Mouse (Mus musculus) stomach, embryonic 15.5 days (tissue): Measurements from ENCODE around the gene Rbm4b. TPM values are rescaled to one million over a fixed set of nuclear protein-coding genes. Genes with fewer than 3 reads are reported as not detected.

Experiments
- ATAC-seq: fragments of 200-750 bp; cut with Nextera tagmentation; 2 replicates; pipeline ENCODE4 v1.8.0; 2017; ENCODE audit warnings: low read depth, moderate number of reproducible peaks, moderate TSS enrichment; ENCODE audit not compliant: insufficient read depth, low FRiP score
- H3K27ac ChIP-seq: fragments of 300-500 bp; sonication (generic); 2 replicates; pipeline ENCODE4 v1.5.1; 2015; ENCODE audit warnings: mild to moderate bottlenecking, inconsistent platforms
- H3K27me3 ChIP-seq: fragments of 300-500 bp; sonication (generic); replicated peaks from 2 replicates; pipeline ENCODE4 v1.6.1; 2015; ENCODE audit warnings: inconsistent platforms
- H3K36me3 ChIP-seq: fragments of 300-500 bp; sonication (generic); 2 replicates; pipeline ENCODE4 v1.6.1; 2015; ENCODE audit warnings: inconsistent platforms
- H3K4me1 ChIP-seq: fragments of 300-500 bp; sonication (generic); 2 replicates; pipeline ENCODE4 v1.6.1; 2015; ENCODE audit warnings: inconsistent platforms
- H3K4me2 ChIP-seq: fragments of 300-500 bp; sonication (generic); 2 replicates; pipeline ENCODE4 v1.6.1; 2015; ENCODE audit warnings: mild to moderate bottlenecking, inconsistent platforms
- H3K4me3 ChIP-seq: fragments of 300-500 bp; sonication (generic); replicated peaks from 2 replicates; pipeline ENCODE4 v1.5.1; 2015; ENCODE audit warnings: inconsistent platforms
- H3K9ac ChIP-seq: fragments of 300-500 bp; sonication (generic); 2 replicates; pipeline ENCODE4 v1.6.1; 2015; ENCODE audit warnings: inconsistent platforms
- H3K9me3 ChIP-seq: fragments of 300-500 bp; sonication (generic); 2 replicates; pipeline ENCODE4 v1.6.1; 2016; ENCODE audit warnings: inconsistent platforms
- WGBS: fragments of 180-500 bp; shearing (Covaris S2); methylation state at CpG from one replicate; pipeline ENCODE4 v1.1.7; 2015; 5-methylcytosine and 5-hydroxymethylcytosine counted together
- polyA plus RNA-seq: library from polyadenylated mRNA; unstranded; fragments of >200 nt; fragmentation: Nextera tagmentation; extraction: Ambion mirVana; gene quantifications from 2 replicates; pipeline ENCODE4 v1.2.1, GENCODE M21; 2015

Rbm4b gene
- polyA plus RNA-seq, 1 experiment from 2014 or later, result 59.7 TPM

- no peak overlapping the region for H3K4me3 ChIP-seq
- no peak for ATAC-seq
- WGBS, result 90% methylated on average over 2 of the region's 2 CpGs
- H3K36me3 ChIP-seq, result peaks cover 56% of the 10 kb centered on the region
- no peaks in the 10 kb centered on the region for H3K27me3 ChIP-seq
- H3K27ac ChIP-seq, result no peak overlapping the region
- H3K4me1 ChIP-seq, result peaks cover 7% of the 10 kb centered on the region; the same call in 1 of the 2 replicates
- no peak overlapping the region for H3K9ac ChIP-seq
- H3K9me3 ChIP-seq, result no peaks in the 10 kb centered on the region
- H3K4me2 ChIP-seq, result no peak overlapping the region
These were observed 30.0 kb downstream of the Rbm4b start for GRCm38 (mm10) chr19:4786313-4786712.

- Histone ChIP-seq H3K27me3 (no peaks in the 10 kb centered on the region), H3K9me3 (no peaks in the 10 kb centered on the region), H3K27ac (peak overlapping the region; percentile 91), H3K36me3 (peaks cover 25% of the 10 kb centered on the region), H3K4me1 (peaks cover 10% of the 10 kb centered on the region), H3K4me2 (peak overlapping the region; percentile 68), H3K9ac (peak overlapping the region; percentile 73), H3K4me3 (peak overlapping the region; percentile 80)
- 1% methylated on average over 16 of the region's 16 CpGs for WGBS
- peak; percentile 44; the same call in 1 of the 2 replicates for ATAC-seq
These were observed 37.1 kb downstream of the Rbm4b start for GRCm38 (mm10) chr19:4793281-4793830.

- H3K4me3 ChIP-seq, result peak within 1 kb of the TSS; percentile 80
- peak within 1 kb of the TSS; percentile 73 for H3K9ac ChIP-seq
- peak within 1 kb of the TSS; percentile 91 for H3K27ac ChIP-seq
- H3K27me3 ChIP-seq, result no peaks in the 10 kb centered on the region
- peak within 1 kb of the TSS; percentile 68 for H3K4me2 ChIP-seq
- under 1% methylated on average over 31 of the region's 31 CpGs for WGBS
- no peaks in the 10 kb centered on the region for H3K9me3 ChIP-seq
- peaks cover 30% of the 10 kb centered on the region for H3K36me3 ChIP-seq
- H3K4me1 ChIP-seq, result peaks cover 10% of the 10 kb centered on the region
- ATAC-seq, result peak; percentile 98
These were observed 37.6 kb downstream of the Rbm4b start, which contains the start of gene Rbm4 for GRCm38 (mm10) chr19:4793831-4794422. Rbm4 (minus strand) TSS chr19:4793901.

- H3K9me3 ChIP-seq, result no peaks in the 10 kb centered on the region
- H3K36me3 ChIP-seq, result peaks cover 42% of the 10 kb centered on the region
- no peak overlapping the region for H3K4me3 ChIP-seq
- 71% methylated on average over 1 of the region's 1 CpGs for WGBS
- no peak overlapping the region for H3K9ac ChIP-seq
- peaks cover 6% of the 10 kb centered on the region for H3K4me1 ChIP-seq
- no peak for ATAC-seq
- H3K4me2 ChIP-seq, result no peak overlapping the region
- no peaks in the 10 kb centered on the region for H3K27me3 ChIP-seq
- H3K27ac ChIP-seq, result no peak overlapping the region
These were observed 39.6 kb downstream of the Rbm4b start for GRCm38 (mm10) chr19:4795929-4796328.

- H3K4me3 ChIP-seq, result no peak overlapping the region
- ATAC-seq, result no peak
- WGBS, result 97% methylated on average over 2 of the region's 2 CpGs
- no peak overlapping the region for H3K4me2 ChIP-seq
- H3K27ac ChIP-seq, result no peak overlapping the region
- peaks cover 50% of the 10 kb centered on the region for H3K36me3 ChIP-seq
- no peak overlapping the region for H3K9ac ChIP-seq
- H3K4me1 ChIP-seq, result no peaks in the 10 kb centered on the region
- H3K9me3 ChIP-seq, result no peaks in the 10 kb centered on the region
- no peaks in the 10 kb centered on the region for H3K27me3 ChIP-seq
These were observed 41.5 kb downstream of the Rbm4b start for GRCm38 (mm10) chr19:4797846-4798245.

GRCm38 (mm10) chr19:4799083-4799482 is 42.8 kb downstream of the Rbm4b start:
- Histone ChIP-seq H3K36me3 (peaks cover 61% of the 10 kb centered on the region), H3K27me3 (no peaks in the 10 kb centered on the region), H3K27ac (no peak overlapping the region), H3K9me3 (no peaks in the 10 kb centered on the region), H3K4me2 (no peak overlapping the region), H3K4me1 (no peaks in the 10 kb centered on the region), H3K9ac (no peak overlapping the region), H3K4me3 (no peak overlapping the region)
- no peak for ATAC-seq
- WGBS, result 88% methylated on average over 5 of the region's 5 CpGs

- no peak for ATAC-seq
- Histone ChIP-seq H3K27ac (no peak overlapping the region), H3K9ac (no peak overlapping the region), H3K4me3 (no peak overlapping the region), H3K4me1 (0 out of 2 replicates have a peak, but pooled peaks cover 2% of the 10 kb centered on the region), H3K27me3 (no peaks in the 10 kb centered on the region), H3K36me3 (peaks cover 52% of the 10 kb centered on the region), H3K4me2 (no peak overlapping the region), H3K9me3 (no peaks in the 10 kb centered on the region)
- WGBS, result 97% methylated on average over 7 of the region's 7 CpGs
These were observed 46.4 kb downstream of the Rbm4b start for GRCm38 (mm10) chr19:4802691-4803091.

GRCm38 (mm10) chr19:4803283-4803682 is 47.0 kb downstream of the Rbm4b start:
- Histone ChIP-seq H3K9me3 (no peaks in the 10 kb centered on the region), H3K4me1 (0 out of 2 replicates have a peak, but pooled peaks cover 4% of the 10 kb centered on the region), H3K27me3 (no peaks in the 10 kb centered on the region), H3K36me3 (peaks cover 52% of the 10 kb centered on the region), H3K9ac (no peak overlapping the region), H3K4me3 (no peak overlapping the region), H3K4me2 (no peak overlapping the region), H3K27ac (no peak overlapping the region)
- no peak for ATAC-seq
- WGBS, result 80% methylated on average over 10 of the region's 10 CpGs

- peaks cover 13% of the 10 kb centered on the region for H3K4me1 ChIP-seq
- H3K36me3 ChIP-seq, result no peaks in the 10 kb centered on the region
- peak overlapping the region; percentile 82 for H3K4me2 ChIP-seq
- peak overlapping the region; percentile 94 for H3K9ac ChIP-seq
- H3K27me3 ChIP-seq, result no peaks in the 10 kb centered on the region
- peak overlapping the region; percentile 77 for H3K4me3 ChIP-seq
- H3K27ac ChIP-seq, result peak overlapping the region; percentile 98
- H3K9me3 ChIP-seq, result no peaks in the 10 kb centered on the region
- ATAC-seq, result no peak
- WGBS, result under 1% methylated on average over 14 of the region's 14 CpGs
These were observed 54.0 kb downstream of the Rbm4b start for GRCm38 (mm10) chr19:4810309-4810708.

GRCm38 (mm10) chr19:4810746-4811062 is 54.4 kb downstream of the Rbm4b start:
- no peaks in the 10 kb centered on the region for H3K27me3 ChIP-seq
- peak overlapping the region; percentile 94 for H3K9ac ChIP-seq
- peak overlapping the region; percentile 82 for H3K4me2 ChIP-seq
- 0% methylated on average over 16 of the region's 17 CpGs for WGBS
- no peaks in the 10 kb centered on the region for H3K36me3 ChIP-seq
- H3K4me1 ChIP-seq, result peaks cover 13% of the 10 kb centered on the region
- H3K4me3 ChIP-seq, result peak overlapping the region; percentile 77
- no peaks in the 10 kb centered on the region for H3K9me3 ChIP-seq
- no peak for ATAC-seq
- peak overlapping the region; percentile 98 for H3K27ac ChIP-seq

GRCm38 (mm10) chr19:4811063-4811908 is 55.0 kb downstream of the Rbm4b start, which contains the start of the genes Gm21992 and Rbm14:
Gm21992 (minus strand) TSS chr19:4811612.
Rbm14 (minus strand) TSS chr19:4811634.
- H3K4me2 ChIP-seq, result peak within 1 kb of the TSS; percentile 82
- under 1% methylated on average over 83 of the region's 83 CpGs for WGBS
- peak; percentile 98 for ATAC-seq
- peak within 1 kb of the TSS; percentile 94 for H3K9ac ChIP-seq
- peak within 1 kb of the TSS; percentile 98 for H3K27ac ChIP-seq
- H3K36me3 ChIP-seq, result no peaks in the 10 kb centered on the region
- H3K4me1 ChIP-seq, result peaks cover 13% of the 10 kb centered on the region
- peak within 1 kb of the TSS; percentile 77 for H3K4me3 ChIP-seq
- H3K27me3 ChIP-seq, result no peaks in the 10 kb centered on the region
- no peaks in the 10 kb centered on the region for H3K9me3 ChIP-seq

- peak; percentile 38; the same call in 1 of the 2 replicates for ATAC-seq
- H3K4me1 ChIP-seq, result peaks cover 13% of the 10 kb centered on the region
- H3K4me2 ChIP-seq, result peak overlapping the region; percentile 49
- no peaks in the 10 kb centered on the region for H3K9me3 ChIP-seq
- no peaks in the 10 kb centered on the region for H3K36me3 ChIP-seq
- H3K4me3 ChIP-seq, result peak overlapping the region; percentile 77
- WGBS, result 2% methylated on average over 12 of the region's 12 CpGs
- no peaks in the 10 kb centered on the region for H3K27me3 ChIP-seq
- H3K9ac ChIP-seq, result peak overlapping the region; percentile 69
- H3K27ac ChIP-seq, result peak overlapping the region; percentile 94
These were observed 55.6 kb downstream of the Rbm4b start for GRCm38 (mm10) chr19:4811909-4812242.
